Mouse (Mus musculus): Measurements from ENCODE around the gene Mansc1. TPM values are rescaled to one million over a fixed set of nuclear protein-coding genes. Genes with fewer than 3 reads are reported as not detected.

Gene Mansc1
- polyA plus RNA-seq, 1 experiment from 2014 or later: 8.6 TPM

DNA sequence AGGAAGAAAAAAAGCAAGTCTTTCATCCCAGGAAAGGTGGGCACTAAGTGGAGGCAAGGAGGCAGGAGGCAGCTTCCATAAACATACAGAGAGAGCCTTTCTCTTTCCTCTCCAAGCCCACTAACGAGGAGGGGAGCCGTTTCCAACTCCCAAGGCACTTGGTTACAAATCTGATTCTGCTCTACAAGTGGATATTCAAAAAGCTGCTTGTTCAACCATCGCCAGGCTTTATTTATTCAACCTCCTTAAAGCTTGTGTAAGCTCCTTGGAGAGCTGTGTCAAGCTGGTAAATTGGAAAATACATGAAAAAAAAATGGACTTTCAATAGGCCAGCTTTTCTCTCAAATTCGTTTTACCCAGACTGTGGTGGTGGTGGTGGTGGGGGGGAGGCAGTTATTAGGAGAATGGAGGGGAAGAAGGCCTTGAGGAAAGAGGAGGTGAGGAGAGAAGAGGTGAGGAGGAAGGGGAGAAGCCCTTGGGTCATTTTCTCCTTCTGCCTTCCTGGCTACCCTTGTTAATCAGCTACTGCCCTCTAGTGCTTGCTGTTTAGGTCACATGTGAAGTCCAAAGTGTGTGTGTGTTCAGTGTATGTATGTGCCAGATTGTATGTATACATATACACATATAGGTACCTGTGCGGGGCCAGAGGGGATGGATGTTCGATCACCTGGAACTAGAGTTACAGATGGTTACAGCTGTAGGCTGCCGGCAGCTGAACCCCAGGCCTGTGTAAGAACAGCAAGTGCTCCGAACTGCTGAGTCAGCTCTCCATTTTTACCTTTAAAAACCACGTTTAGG is 25.1 kb downstream of the Mansc1 start:
- Histone ChIP-seq H3K9me3 (ENCODE audit: control insufficient read depth, low read length) (no peaks in the 10 kb centered on the region), H3K4me2 (ENCODE audit: low read length) (no peak overlapping the region), H3K4me1 (ENCODE audit: control insufficient read depth in 2 of 2, insufficient read depth in 2 of 2, low read length in 2 of 2) (peaks cover 2 to 3% of the 10 kb centered on the region in 2 experiments; a peak in 2 of 4 replicates), H3K27ac (replicated peaks in 1 of 2; ENCODE audit: control insufficient read depth in 1 of 2, insufficient read depth in 1 of 2, low read depth in 2 of 2, low read length in 2 of 2) (no peak overlapping the region), H3K9ac (ENCODE audit: low read length) (no peak overlapping the region), H3K27me3 (ENCODE audit: control insufficient read depth, insufficient read depth, low read length) (no peaks in the 10 kb centered on the region), H3K4me3 (ENCODE audit: control insufficient read depth in 1 of 2, insufficient read depth in 1 of 2, low read depth in 1 of 2, low read length in 2 of 2) (no peak overlapping the region), H3K36me3 (ENCODE audit: control insufficient read depth, insufficient read depth, low read length) (peaks cover 7% of the 10 kb centered on the region)
- WGBS: 56% methylated on average over 9 of the region's 9 CpGs
- no peak for ATAC-seq (ENCODE audit: insufficient number of reproducible peaks, insufficient read depth, low FRiP score, low read depth)

DNA sequence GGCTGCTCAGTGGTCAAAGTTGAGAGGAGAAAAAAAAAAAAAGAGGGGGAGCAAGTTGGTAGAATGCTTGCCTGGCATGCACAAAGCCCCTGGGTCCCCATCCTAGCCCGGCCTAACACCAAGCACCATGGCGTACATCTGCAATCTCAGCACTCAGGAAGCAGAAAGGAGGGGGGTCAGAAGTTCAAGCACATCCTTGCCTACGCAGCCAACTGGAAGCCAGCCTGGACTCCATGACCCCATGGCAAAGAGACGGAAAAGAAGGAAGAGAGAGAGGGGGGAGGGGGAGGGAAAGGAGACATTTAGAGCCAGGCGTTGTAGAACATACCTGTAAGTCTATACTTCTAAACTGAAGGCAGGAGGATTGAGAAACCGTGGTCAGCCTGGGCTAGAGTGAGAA is 25.7 kb downstream of the Mansc1 start:
- H3K9me3 ChIP-seq (ENCODE audit: control insufficient read depth, low read length): no peaks in the 10 kb centered on the region
- no peaks in the 10 kb centered on the region for H3K4me1 ChIP-seq (ENCODE audit: control insufficient read depth in 2 of 2, insufficient read depth in 2 of 2, low read length in 2 of 2)
- peaks cover 7% of the 10 kb centered on the region for H3K36me3 ChIP-seq (ENCODE audit: control insufficient read depth, insufficient read depth, low read length)
- ATAC-seq (ENCODE audit: insufficient number of reproducible peaks, insufficient read depth, low FRiP score, low read depth): no peak
- no peak overlapping the region for H3K27ac ChIP-seq (replicated peaks in 1 of 2; ENCODE audit: control insufficient read depth in 1 of 2, insufficient read depth in 1 of 2, low read depth in 2 of 2, low read length in 2 of 2)
- WGBS: 57% methylated on average over 6 of the region's 6 CpGs
- H3K4me3 ChIP-seq (ENCODE audit: control insufficient read depth in 1 of 2, insufficient read depth in 1 of 2, low read depth in 1 of 2, low read length in 2 of 2): no peak overlapping the region
- no peak overlapping the region for H3K9ac ChIP-seq (ENCODE audit: low read length)
- no peaks in the 10 kb centered on the region; the same call in 1 of the 2 replicates for H3K27me3 ChIP-seq (ENCODE audit: control insufficient read depth, insufficient read depth, low read length)
- no peak overlapping the region for H3K4me2 ChIP-seq (ENCODE audit: low read length)

DNA sequence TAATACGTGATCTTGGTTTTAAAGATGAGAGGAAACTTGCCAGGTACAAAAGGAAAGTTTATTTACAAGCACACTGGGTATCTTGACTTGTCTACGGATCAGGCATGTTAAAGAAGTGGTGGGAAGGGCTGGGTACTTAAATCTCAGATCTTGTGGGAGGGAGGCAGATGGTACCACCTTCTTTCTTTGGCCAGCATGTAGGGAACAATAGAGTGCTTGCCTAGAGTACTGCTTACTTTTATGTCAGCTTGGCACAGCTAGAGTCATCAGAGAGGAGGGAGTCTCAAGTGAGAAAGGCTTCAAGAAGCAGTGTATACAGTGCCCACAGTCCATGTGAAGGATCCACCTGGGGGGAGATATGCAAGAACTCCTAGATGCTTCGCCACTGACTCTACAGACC is 27.1 kb downstream of the Mansc1 start:
- no peaks in the 10 kb centered on the region; the same call in 1 of the 2 replicates for H3K27me3 ChIP-seq (ENCODE audit: control insufficient read depth, insufficient read depth, low read length)
- H3K36me3 ChIP-seq (ENCODE audit: control insufficient read depth, insufficient read depth, low read length): peaks cover 6% of the 10 kb centered on the region
- no peak overlapping the region for H3K9ac ChIP-seq (ENCODE audit: low read length)
- H3K9me3 ChIP-seq (ENCODE audit: control insufficient read depth, low read length): no peaks in the 10 kb centered on the region
- no peak for ATAC-seq (ENCODE audit: insufficient number of reproducible peaks, insufficient read depth, low FRiP score, low read depth)
- no peak overlapping the region for H3K4me2 ChIP-seq (ENCODE audit: low read length)
- H3K27ac ChIP-seq (replicated peaks in 1 of 2; ENCODE audit: control insufficient read depth in 1 of 2, insufficient read depth in 1 of 2, low read depth in 2 of 2, low read length in 2 of 2): no peak overlapping the region
- 88% methylated on average over 3 of the region's 3 CpGs for WGBS
- no peak overlapping the region for H3K4me3 ChIP-seq (ENCODE audit: control insufficient read depth in 1 of 2, insufficient read depth in 1 of 2, low read depth in 1 of 2, low read length in 2 of 2)
- no peaks in the 10 kb centered on the region for H3K4me1 ChIP-seq (ENCODE audit: control insufficient read depth in 2 of 2, insufficient read depth in 2 of 2, low read length in 2 of 2)

DNA sequence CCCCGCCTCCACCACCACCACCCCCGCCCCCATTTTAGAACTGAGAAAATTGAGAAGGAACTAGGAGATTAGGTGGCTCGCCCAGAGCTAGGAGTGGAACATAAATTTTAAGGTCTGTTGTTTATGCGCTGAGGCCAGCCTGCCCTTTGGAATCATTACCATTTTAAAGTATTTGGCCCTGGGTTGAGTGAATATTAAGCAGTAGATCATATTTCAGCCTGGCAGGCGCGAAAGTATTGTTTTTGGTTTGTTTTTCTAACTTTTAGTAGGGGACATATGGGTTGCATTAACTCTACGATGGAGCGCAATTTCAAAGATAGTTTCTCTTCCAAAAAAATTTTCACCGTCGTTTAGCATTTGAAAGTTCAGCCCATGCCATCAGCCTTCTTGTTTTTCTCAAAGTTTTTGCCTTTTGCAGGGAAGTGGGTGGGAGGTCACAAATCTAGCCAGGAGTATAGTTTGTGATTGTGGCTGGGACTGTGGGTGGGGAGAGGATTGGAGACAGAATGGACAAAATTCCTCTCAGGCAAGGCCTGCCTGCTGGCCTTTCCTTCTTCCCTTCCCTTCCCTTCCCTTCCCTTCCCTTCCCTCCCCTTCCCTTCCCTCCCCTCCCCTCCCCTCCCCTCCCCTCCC is 29.8 kb downstream of the Mansc1 start:
- Histone ChIP-seq H3K27ac (replicated peaks in 1 of 2; ENCODE audit: control insufficient read depth in 1 of 2, insufficient read depth in 1 of 2, low read depth in 2 of 2, low read length in 2 of 2) (no peak overlapping the region), H3K9ac (ENCODE audit: low read length) (no peak overlapping the region), H3K4me3 (ENCODE audit: control insufficient read depth in 1 of 2, insufficient read depth in 1 of 2, low read depth in 1 of 2, low read length in 2 of 2) (no peak overlapping the region), H3K36me3 (ENCODE audit: control insufficient read depth, insufficient read depth, low read length) (no peaks in the 10 kb centered on the region), H3K4me1 (ENCODE audit: control insufficient read depth in 2 of 2, insufficient read depth in 2 of 2, low read length in 2 of 2) (no peaks in the 10 kb centered on the region), H3K4me2 (ENCODE audit: low read length) (no peak overlapping the region), H3K9me3 (ENCODE audit: control insufficient read depth, low read length) (no peaks in the 10 kb centered on the region), H3K27me3 (ENCODE audit: control insufficient read depth, insufficient read depth, low read length) (no peaks in the 10 kb centered on the region; the same call in 1 of the 2 replicates)
- 54% methylated on average over 10 of the region's 10 CpGs for WGBS
- ATAC-seq (ENCODE audit: insufficient number of reproducible peaks, insufficient read depth, low FRiP score, low read depth): no peak

DNA sequence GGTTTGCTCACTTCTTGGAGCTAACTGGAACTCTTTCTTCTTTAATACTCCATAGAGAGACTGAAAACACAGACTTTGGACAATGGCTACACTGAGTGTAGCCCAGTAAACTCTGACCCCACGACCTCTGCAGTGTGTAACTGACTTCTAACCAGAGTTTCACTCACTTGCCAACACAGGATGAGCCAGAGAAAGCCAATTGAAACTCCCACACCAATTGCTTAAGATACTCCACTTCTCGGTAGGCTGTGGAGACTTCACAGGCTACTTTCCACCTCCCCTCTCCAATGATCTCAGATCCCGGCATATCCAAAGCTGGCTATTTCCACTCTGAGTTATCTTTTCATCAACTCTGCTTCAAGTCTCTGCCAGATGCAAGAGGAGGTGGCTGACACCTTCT is 30.5 kb downstream of the Mansc1 start:
- Histone ChIP-seq H3K36me3 (ENCODE audit: control insufficient read depth, insufficient read depth, low read length) (no peaks in the 10 kb centered on the region), H3K9ac (ENCODE audit: low read length) (no peak overlapping the region), H3K27me3 (ENCODE audit: control insufficient read depth, insufficient read depth, low read length) (no peaks in the 10 kb centered on the region; the same call in 1 of the 2 replicates), H3K4me2 (ENCODE audit: low read length) (no peak overlapping the region), H3K4me3 (ENCODE audit: control insufficient read depth in 1 of 2, insufficient read depth in 1 of 2, low read depth in 1 of 2, low read length in 2 of 2) (no peak overlapping the region), H3K9me3 (ENCODE audit: control insufficient read depth, low read length) (no peaks in the 10 kb centered on the region), H3K27ac (replicated peaks in 1 of 2; ENCODE audit: control insufficient read depth in 1 of 2, insufficient read depth in 1 of 2, low read depth in 2 of 2, low read length in 2 of 2) (no peak overlapping the region), H3K4me1 (ENCODE audit: control insufficient read depth in 2 of 2, insufficient read depth in 2 of 2, low read length in 2 of 2) (no peaks in the 10 kb centered on the region)
- ATAC-seq (ENCODE audit: insufficient number of reproducible peaks, insufficient read depth, low FRiP score, low read depth): no peak
- 46% methylated on average over 3 of the region's 3 CpGs for WGBS

DNA sequence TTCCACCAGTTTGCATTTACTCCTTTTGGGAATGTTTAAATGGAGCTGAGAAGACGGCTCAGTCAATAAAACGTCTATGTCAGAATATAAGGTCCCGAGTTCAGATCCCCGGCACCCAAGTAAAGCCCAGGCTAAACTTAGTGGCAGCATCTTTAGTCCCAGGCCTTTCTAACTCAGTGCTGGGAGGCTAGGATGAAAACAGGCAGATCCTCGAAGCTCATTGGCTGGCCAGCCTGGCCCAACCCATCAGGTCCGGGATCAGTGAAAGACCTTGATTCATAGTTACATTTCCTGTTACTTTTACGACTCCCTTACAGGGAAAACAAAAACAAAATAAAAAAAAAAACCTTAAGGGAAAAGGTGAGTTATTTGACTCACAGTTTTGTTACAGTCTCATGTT is 31.2 kb downstream of the Mansc1 start:
- H3K36me3 ChIP-seq (ENCODE audit: control insufficient read depth, insufficient read depth, low read length): no peaks in the 10 kb centered on the region
- no peak overlapping the region for H3K9ac ChIP-seq (ENCODE audit: low read length)
- no peaks in the 10 kb centered on the region for H3K4me1 ChIP-seq (ENCODE audit: control insufficient read depth in 2 of 2, insufficient read depth in 2 of 2, low read length in 2 of 2)
- no peaks in the 10 kb centered on the region; the same call in 1 of the 2 replicates for H3K27me3 ChIP-seq (ENCODE audit: control insufficient read depth, insufficient read depth, low read length)
- no peaks in the 10 kb centered on the region for H3K9me3 ChIP-seq (ENCODE audit: control insufficient read depth, low read length)
- no peak overlapping the region for H3K4me3 ChIP-seq (ENCODE audit: control insufficient read depth in 1 of 2, insufficient read depth in 1 of 2, low read depth in 1 of 2, low read length in 2 of 2)
- 60% methylated on average over 7 of the region's 7 CpGs for WGBS
- ATAC-seq (ENCODE audit: insufficient number of reproducible peaks, insufficient read depth, low FRiP score, low read depth): no peak
- no peak overlapping the region for H3K27ac ChIP-seq (replicated peaks in 1 of 2; ENCODE audit: control insufficient read depth in 1 of 2, insufficient read depth in 1 of 2, low read depth in 2 of 2, low read length in 2 of 2)
- H3K4me2 ChIP-seq (ENCODE audit: low read length): no peak overlapping the region

DNA sequence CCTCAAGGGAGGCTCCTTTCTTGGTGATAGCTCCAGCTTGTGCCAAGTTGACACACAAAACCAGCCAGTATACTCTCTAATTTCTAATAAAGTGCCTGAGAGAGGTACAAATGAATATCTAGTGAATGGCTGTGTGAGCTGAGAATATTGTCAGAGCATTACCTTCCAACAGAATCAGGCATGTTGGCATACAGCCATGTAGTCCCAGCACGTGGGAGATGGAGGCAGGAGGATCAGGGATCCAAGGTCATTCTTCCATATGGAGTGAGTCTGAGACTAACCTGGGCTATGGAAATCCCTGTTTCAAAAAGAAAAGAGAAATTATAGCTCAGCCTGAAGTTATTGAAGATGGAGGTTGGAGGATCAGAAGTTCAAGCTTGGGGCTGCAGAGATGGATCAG is 33.0 kb downstream of the Mansc1 start:
- no peaks in the 10 kb centered on the region; the same call in 1 of the 2 replicates for H3K27me3 ChIP-seq (ENCODE audit: control insufficient read depth, insufficient read depth, low read length)
- WGBS: 31% methylated on average over 1 of the region's 1 CpGs
- H3K4me1 ChIP-seq (ENCODE audit: control insufficient read depth in 2 of 2, insufficient read depth in 2 of 2, low read length in 2 of 2): no peaks in the 10 kb centered on the region; a peak in 1 of 4 replicates
- H3K4me2 ChIP-seq (ENCODE audit: low read length): no peak overlapping the region
- no peak overlapping the region for H3K9ac ChIP-seq (ENCODE audit: low read length)
- H3K36me3 ChIP-seq (ENCODE audit: control insufficient read depth, insufficient read depth, low read length): no peaks in the 10 kb centered on the region
- ATAC-seq (ENCODE audit: insufficient number of reproducible peaks, insufficient read depth, low FRiP score, low read depth): no peak
- no peak overlapping the region for H3K4me3 ChIP-seq (ENCODE audit: control insufficient read depth in 1 of 2, insufficient read depth in 1 of 2, low read depth in 1 of 2, low read length in 2 of 2)
- H3K9me3 ChIP-seq (ENCODE audit: control insufficient read depth, low read length): no peaks in the 10 kb centered on the region
- no peak overlapping the region for H3K27ac ChIP-seq (replicated peaks in 1 of 2; ENCODE audit: control insufficient read depth in 1 of 2, insufficient read depth in 1 of 2, low read depth in 2 of 2, low read length in 2 of 2)
